In genomic region chr13:37457007-37457827, GRCm38 (mm10) we compare ENCODE assay signal across 7 mouse cellular contexts.
A peak's percentile ranks its signal among the peaks of the same experiment; 100 is the strongest.
DNase-seq lines count a peak whose midpoint lies in the region; ATAC-seq and TF ChIP-seq lines count a peak whose summit lies in the region.

No protein-coding gene starts in this region.

- peak overlapping the region; percentile 18; the same call in 1 of the 2 replicates for H3K4me3 ChIP-seq in E14TG2a.4 (replicated peaks; ENCODE audit: low read length)
- no peak overlapping the region for H3K4me3 ChIP-seq in intestine, embryonic 16.5 days (ENCODE audit: low read length)
- no peak overlapping the region for H3K4me3 ChIP-seq in limb, embryonic 10.5 days
- no peak overlapping the region for H3K4me3 ChIP-seq in midbrain, embryonic 16.5 days (ENCODE audit: low read depth, low read length)

- H3K9me3 ChIP-seq in E14TG2a.4 (ENCODE audit: low read length) = 0 out of 2 replicates have a peak, but pooled peaks cover 4% of the 10 kb centered on the region
- no peaks in the 10 kb centered on the region for H3K9me3 ChIP-seq in intestine, embryonic 16.5 days (ENCODE audit: control insufficient read depth, low read length)
- no peaks in the 10 kb centered on the region for H3K9me3 ChIP-seq in limb, embryonic 10.5 days (replicated peaks)
- H3K9me3 ChIP-seq in midbrain, embryonic 16.5 days (replicated peaks; ENCODE audit: control insufficient read depth, low read length, poor library complexity, severe bottlenecking) = no peaks in the 10 kb centered on the region

- H3K4me2 ChIP-seq in intestine, embryonic 16.5 days (ENCODE audit: low read depth, low read length) = peak overlapping the region; percentile 6; the same call in 1 of the 2 replicates
- no peak overlapping the region for H3K4me2 ChIP-seq in midbrain, embryonic 16.5 days (ENCODE audit: low read length)

- in situ Hi-C loops in Patski (cut with MboI; ENCODE audit: low pct_unique_long_range_greater_than_20kb) = loop anchor here (5.0 kb wide), 1 partner anchor 485 kb away; no protein-coding TSS in a partner anchor

- H3K27ac ChIP-seq in intestine, embryonic 16.5 days (ENCODE audit: low read length) = peak overlapping the region; percentile 80
- H3K27ac ChIP-seq in limb, embryonic 10.5 days = peak overlapping the region; percentile 25; the same call in 1 of the 2 replicates
- H3K27ac ChIP-seq in midbrain, embryonic 16.5 days (ENCODE audit: low read length) = peak overlapping the region; percentile 4; the same call in 1 of the 2 replicates

- TF ChIP-seq CTCF in E14TG2a.4 (conservative IDR thresholded peaks at IDR 0.05; ENCODE audit: low read length) (no peak), Patski (IDR thresholded peaks at IDR 0.05) (no peak)

- no peaks in the 10 kb centered on the region for H3K36me3 ChIP-seq in E14TG2a.4 (ENCODE audit: insufficient read depth, low read length)
- H3K36me3 ChIP-seq in intestine, embryonic 16.5 days (ENCODE audit: control insufficient read depth, insufficient read depth, low read length) = no peaks in the 10 kb centered on the region
- H3K36me3 ChIP-seq in limb, embryonic 10.5 days = no peaks in the 10 kb centered on the region
- H3K36me3 ChIP-seq in midbrain, embryonic 16.5 days (ENCODE audit: control insufficient read depth, insufficient read depth, low read length) = no peaks in the 10 kb centered on the region

- peaks cover 89% of the 10 kb centered on the region for H3K4me1 ChIP-seq in E14TG2a.4 (replicated peaks; ENCODE audit: low read depth, low read length)
- H3K4me1 ChIP-seq in intestine, embryonic 16.5 days (ENCODE audit: control insufficient read depth, insufficient read depth, low read length) = peaks cover 58% of the 10 kb centered on the region
- H3K4me1 ChIP-seq in limb, embryonic 10.5 days = peaks cover 34% of the 10 kb centered on the region
- H3K4me1 ChIP-seq in midbrain, embryonic 16.5 days (ENCODE audit: control insufficient read depth, insufficient read depth, low read length) = 0 out of 2 replicates have a peak, but pooled peaks cover 3% of the 10 kb centered on the region

- H3K27me3 ChIP-seq in E14TG2a.4 (ENCODE audit: insufficient read depth, low read length) = peaks cover 23% of the 10 kb centered on the region; the same call in 1 of the 2 replicates
- no peaks in the 10 kb centered on the region for H3K27me3 ChIP-seq in Patski
- no peaks in the 10 kb centered on the region for H3K27me3 ChIP-seq in intestine, embryonic 16.5 days (replicated peaks; ENCODE audit: control insufficient read depth, insufficient read depth, low read length)
- 0 out of 2 replicates have a peak, but pooled peaks cover 10% of the 10 kb centered on the region for H3K27me3 ChIP-seq in limb, embryonic 10.5 days (ENCODE audit: low read depth, poor library complexity, severe bottlenecking)
- H3K27me3 ChIP-seq in midbrain, embryonic 16.5 days (ENCODE audit: control insufficient read depth, insufficient read depth, low read depth, low read length) = no peaks in the 10 kb centered on the region

- peak; percentile 47 for ATAC-seq in Patski
- ATAC-seq in intestine, embryonic 16.5 days = peak; percentile 45
- ATAC-seq in midbrain, embryonic 16.5 days = peak; percentile 53

- POLR2A ChIA-PET in Patski (lab: Charles Lee) = no interaction called here

- CTCF ChIA-PET in Patski (lab: Charles Lee) = no interaction called here

- no peak for DNase-seq in Patski (ENCODE audit: low read depth, low spot score)
- peak; percentile 45 to 62 for DNase-seq in frontal cortex, postnatal 36 days (ENCODE audit: low spot score in 2 of 2)
- no peak for DNase-seq in limb, embryonic 10.5 days (ENCODE audit: low spot score)
- no peak for DNase-seq in thymus, postnatal 0 days (ENCODE audit: low spot score)

- 26% methylated on average over 11 of the region's 11 CpGs for WGBS in intestine, embryonic 16.5 days
- 61% methylated on average over 11 of the region's 11 CpGs for WGBS in limb, embryonic 10.5 days
- 42% methylated on average over 11 of the region's 11 CpGs for WGBS in midbrain, embryonic 16.5 days

- 0 out of 2 replicates have a peak overlapping the region, but pooled peaks have one; percentile 8 for H3K9ac ChIP-seq in intestine, embryonic 16.5 days (ENCODE audit: low read depth, low read length)
- no peak overlapping the region for H3K9ac ChIP-seq in midbrain, embryonic 16.5 days (ENCODE audit: low read depth, low read length)

Comparison
In these comparisons a context has a peak if more than half of its experiments do, and no peak if none do; other contexts are left out.
1. DNase-seq: peak in frontal cortex, postnatal 36 days (2 of 2); none in Patski (single experiment), limb, embryonic 10.5 days (single experiment) and thymus, postnatal 0 days (single experiment).
2. H3K27ac ChIP-seq: peak in every context shown above with its lines; median percentile 80 in intestine, embryonic 16.5 days; 25 in limb, embryonic 10.5 days; 4 in midbrain, embryonic 16.5 days.
3. Peak in every context shown above with its lines, with median percentiles within 50 percentile points of each other: ATAC-seq.